Mouse (Mus musculus): ENCODE measurements around the gene Nr0b2.

Gene Nr0b2

GRCm38 (mm10) chr4:133561622-133562021, 8.4 kb downstream of the Nr0b2 start:
- in situ Hi-C loops (cut with MboI), result no loop called here

- in situ Hi-C loops (cut with MboI), result no loop called here
Measured at GRCm38 (mm10) chr4:133563123-133563571, 10.0 kb downstream of the Nr0b2 start.

GRCm38 (mm10) chr4:133567251-133567650, 14.1 kb downstream of the Nr0b2 start:
- in situ Hi-C loops (cut with MboI), result no loop called here

GRCm38 (mm10) chr4:133569291-133570065, 16.3 kb downstream of the Nr0b2 start:
- in situ Hi-C loops (cut with MboI), result no loop called here

GRCm38 (mm10) chr4:133570066-133570466, 16.9 kb downstream of the Nr0b2 start:
- in situ Hi-C loops (cut with MboI), result no loop called here

GRCm38 (mm10) chr4:133574070-133574842, 21.1 kb downstream of the Nr0b2 start, which contains the start of gene Gpatch3:
TSS of gene Gpatch3 (plus strand) at chr4:133574745.
- in situ Hi-C loops (cut with MboI), result no loop called here

- in situ Hi-C loops (cut with MboI), result no loop called here
Measured at GRCm38 (mm10) chr4:133574843-133575202, 21.6 kb downstream of the Nr0b2 start.

- in situ Hi-C loops (cut with MboI), result no loop called here
Measured at GRCm38 (mm10) chr4:133577983-133578382, 24.8 kb downstream of the Nr0b2 start.

GRCm38 (mm10) chr4:133583690-133584058, 30.5 kb downstream of the Nr0b2 start:
- in situ Hi-C loops (cut with MboI), result no loop called here

- in situ Hi-C loops (cut with MboI), result no loop called here
Measured at GRCm38 (mm10) chr4:133584059-133584951, 31.1 kb downstream of the Nr0b2 start, which contains the start of gene Gpn2. TSS of gene Gpn2 (plus strand) at chr4:133584362.

- in situ Hi-C loops (cut with MboI), result loop anchor here (10.0 kb wide), 1 partner anchor 242 kb away; no protein-coding TSS in a partner anchor
Measured at GRCm38 (mm10) chr4:133592570-133592969, 39.4 kb downstream of the Nr0b2 start.

GRCm38 (mm10) chr4:133595538-133595937, 42.4 kb downstream of the Nr0b2 start:
- in situ Hi-C loops (cut with MboI), result loop anchor here (10.0 kb wide), 1 partner anchor 239 kb away; no protein-coding TSS in a partner anchor

- in situ Hi-C loops (cut with MboI), result loop anchor here (10.0 kb wide), 1 partner anchor 239 kb away; no protein-coding TSS in a partner anchor
Measured at GRCm38 (mm10) chr4:133596084-133596483, 42.9 kb downstream of the Nr0b2 start.

GRCm38 (mm10) chr4:133598616-133599015, 45.4 kb downstream of the Nr0b2 start:
- in situ Hi-C loops (cut with MboI), result loop anchor here (10.0 kb wide), 1 partner anchor 236 kb away; no protein-coding TSS in a partner anchor

- in situ Hi-C loops (cut with MboI), result loop anchor here (10.0 kb wide), 1 partner anchor 236 kb away; no protein-coding TSS in a partner anchor
Measured at GRCm38 (mm10) chr4:133599116-133599515, 45.9 kb downstream of the Nr0b2 start.

GRCm38 (mm10) chr4:133599571-133600073, 46.4 kb downstream of the Nr0b2 start:
- in situ Hi-C loops (cut with MboI), result loop anchor here (10.0 kb wide), 1 partner anchor 235 kb away; no protein-coding TSS in a partner anchor

- in situ Hi-C loops (cut with MboI), result no loop called here
Measured at GRCm38 (mm10) chr4:133600306-133600705, 47.1 kb downstream of the Nr0b2 start.

- in situ Hi-C loops (cut with MboI), result no loop called here
Measured at GRCm38 (mm10) chr4:133601721-133602218, 48.6 kb downstream of the Nr0b2 start, which contains the start of gene Sfn. TSS of gene Sfn (minus strand) at chr4:133602168.

GRCm38 (mm10) chr4:133603056-133603455, 49.9 kb downstream of the Nr0b2 start:
- in situ Hi-C loops (cut with MboI), result no loop called here

GRCm38 (mm10) chr4:133604175-133604574, 51.0 kb downstream of the Nr0b2 start:
- in situ Hi-C loops (cut with MboI), result no loop called here

GRCm38 (mm10) chr4:133604856-133605255, 51.7 kb downstream of the Nr0b2 start:
- in situ Hi-C loops (cut with MboI), result no loop called here

All from mature B cell (primary cell).